Mouse (Mus musculus): ENCODE results near the gene Pla2g12a.

The Pla2g12a gene

GRCm38 (mm10) chr3:129901271-129901809, 22.9 kb downstream of the Pla2g12a start, which contains the start of gene Casp6:
Gene Casp6 (plus strand): TSS chr3:129901425.
- peak; percentile 90 for DNase-seq

DNA sequence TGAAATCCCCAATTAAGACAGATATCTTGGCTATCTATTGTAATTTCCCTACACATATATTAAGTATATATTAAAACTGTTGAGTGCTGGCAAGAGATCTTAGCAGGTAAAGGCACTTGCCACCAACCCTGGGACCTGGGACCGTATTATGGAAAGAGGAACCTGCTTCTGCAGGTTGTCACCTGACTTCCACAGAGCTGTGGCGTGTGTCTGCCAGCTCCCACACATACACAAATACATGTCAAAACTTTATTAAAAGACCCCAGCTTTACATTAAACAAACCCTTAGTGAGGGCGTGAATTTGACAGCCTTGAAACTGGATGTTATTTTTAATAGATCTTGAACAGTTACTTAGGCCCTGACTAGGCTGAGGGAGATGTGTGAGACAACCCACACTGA, 25.0 kb downstream of the Pla2g12a start:
- no peak for DNase-seq

DNA sequence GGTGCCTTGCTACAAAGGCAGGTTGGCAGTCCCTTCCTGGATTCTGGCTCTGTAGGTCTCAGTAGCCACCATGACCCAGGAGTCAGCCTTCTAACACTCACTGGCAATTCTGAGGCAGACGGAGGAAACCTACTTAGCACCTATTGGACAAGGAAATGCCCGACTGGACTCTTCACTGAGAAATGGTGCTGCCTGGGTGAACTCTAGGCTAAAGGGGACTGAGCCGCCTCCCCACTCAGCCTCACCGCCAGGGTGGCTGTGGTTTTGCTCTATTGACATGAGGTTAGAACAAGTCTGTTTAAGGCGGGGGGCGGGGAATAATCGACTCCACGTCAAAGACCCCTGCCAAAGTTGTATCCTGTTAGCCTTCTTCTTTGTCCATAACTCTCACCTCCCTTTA, 25.5 kb downstream of the Pla2g12a start:
- no peak for DNase-seq

- DNase-seq = no peak
These were observed 26.2 kb downstream of the Pla2g12a start for GRCm38 (mm10) chr3:129904381-129905132.

DNA sequence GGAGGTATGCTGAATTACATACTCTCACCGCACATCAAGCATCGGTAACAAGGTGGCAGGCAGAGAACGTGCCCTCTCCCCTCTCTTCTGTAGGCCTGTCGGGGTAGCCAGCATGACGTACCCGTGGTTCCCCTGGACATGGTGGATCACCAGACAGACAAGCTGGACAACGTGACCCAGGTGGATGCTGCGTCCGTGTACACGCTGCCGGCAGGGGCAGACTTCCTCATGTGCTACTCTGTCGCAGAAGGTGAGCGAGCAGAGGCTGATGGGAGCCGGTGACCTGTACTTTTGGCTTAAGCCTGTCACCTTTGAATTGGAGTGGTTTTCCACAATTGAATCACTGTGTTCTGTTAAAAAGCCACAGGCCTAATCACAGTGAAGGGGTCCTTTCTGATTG, 33.6 kb downstream of the Pla2g12a start:
- DNase-seq = no peak

- no peak for DNase-seq
These were observed 34.8 kb downstream of the Pla2g12a start for GRCm38 (mm10) chr3:129913241-129913640.

DNA sequence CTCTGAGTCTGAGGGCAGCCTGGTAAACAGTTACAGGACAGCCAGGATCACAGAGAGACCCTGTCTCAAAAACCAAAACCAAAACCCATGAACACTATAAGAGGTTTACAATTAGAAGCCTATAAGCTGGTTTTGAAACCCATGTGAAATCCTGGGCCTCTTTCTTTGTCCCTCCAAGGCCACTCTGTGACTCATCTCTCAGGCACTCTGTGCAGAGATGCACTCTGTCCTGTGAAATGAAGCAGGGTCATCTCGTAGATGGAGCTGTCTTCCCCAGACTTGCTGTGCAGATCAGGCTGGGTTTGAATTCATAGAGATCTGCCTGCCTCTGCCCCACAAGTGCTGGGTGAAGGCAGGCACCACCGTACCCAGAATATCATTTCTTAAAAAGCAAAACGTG, 39.0 kb downstream of the Pla2g12a start:
- no peak for DNase-seq

DNA sequence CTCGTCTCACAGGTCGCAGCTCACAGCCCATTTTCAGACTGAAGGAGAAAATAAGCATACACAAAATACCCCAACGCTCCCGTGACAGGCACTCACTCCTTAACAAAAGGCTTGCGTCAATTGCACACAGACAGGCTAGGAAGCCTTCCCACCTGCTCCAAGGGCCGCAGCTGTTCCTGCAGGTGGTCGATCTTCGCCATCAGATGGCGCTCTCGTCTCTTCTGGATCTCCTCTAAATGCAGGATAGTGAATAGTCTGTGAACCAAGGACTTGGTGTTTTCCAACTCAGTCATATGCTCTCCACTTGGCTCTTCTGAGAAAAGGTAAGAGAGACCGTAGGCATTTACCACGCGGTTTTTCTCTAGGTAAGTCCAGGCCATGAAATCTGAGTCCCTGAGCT, 40.0 kb downstream of the Pla2g12a start:
- DNase-seq = peak; percentile 72

DNA sequence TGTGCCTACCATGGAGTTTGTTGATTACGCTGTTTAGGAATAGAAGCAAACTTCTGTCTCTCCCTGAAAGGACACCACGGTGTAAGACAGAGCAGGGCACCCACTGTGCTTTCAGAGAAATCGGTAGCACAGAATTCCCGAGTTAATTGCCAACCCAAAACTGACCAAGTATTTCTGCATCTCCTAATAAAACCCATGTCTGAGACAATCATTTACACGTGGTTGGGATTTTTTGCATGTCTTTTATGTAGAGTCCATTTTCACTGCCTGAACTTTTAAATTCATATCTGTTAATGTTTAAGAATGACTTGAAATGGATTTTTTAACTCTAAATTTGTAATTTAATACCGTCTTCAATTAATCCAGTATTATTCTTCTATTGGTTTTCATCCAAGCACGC, 45.2 kb downstream of the Pla2g12a start:
- DNase-seq = no peak

GRCm38 (mm10) chr3:129925861-129926260, 47.5 kb downstream of the Pla2g12a start:
- no peak for DNase-seq

DNA sequence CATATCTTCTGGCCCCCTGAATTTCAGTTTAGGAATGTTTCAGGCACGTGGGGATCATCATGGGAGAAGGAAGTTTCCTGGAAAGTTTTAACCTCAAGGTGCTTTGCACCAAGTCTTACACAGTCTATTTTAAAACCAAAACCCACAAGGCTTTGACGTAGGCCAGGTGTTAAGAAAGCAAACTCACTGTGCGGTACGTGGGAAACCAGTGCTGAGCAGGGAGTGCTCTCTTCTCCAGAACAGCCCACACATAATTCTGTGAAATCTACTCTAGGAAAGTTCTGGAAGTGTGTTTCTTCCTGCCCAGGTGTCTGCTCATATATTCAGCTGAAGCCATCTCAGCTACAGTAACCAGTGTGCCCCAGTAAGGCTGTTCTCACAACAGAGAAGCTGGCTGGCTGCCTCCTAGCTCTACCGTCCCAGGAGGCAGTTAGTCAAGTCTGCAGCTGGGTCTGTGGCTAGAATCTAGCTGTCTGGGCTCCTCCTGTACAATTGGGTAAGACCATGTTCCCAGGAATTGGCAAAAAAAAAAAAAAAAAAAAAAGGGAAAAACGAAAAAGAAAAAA, 51.9 kb downstream of the Pla2g12a start:
- DNase-seq = no peak

GRCm38 (mm10) chr3:129932443-129932842, 54.0 kb downstream of the Pla2g12a start:
- no peak for DNase-seq

DNA sequence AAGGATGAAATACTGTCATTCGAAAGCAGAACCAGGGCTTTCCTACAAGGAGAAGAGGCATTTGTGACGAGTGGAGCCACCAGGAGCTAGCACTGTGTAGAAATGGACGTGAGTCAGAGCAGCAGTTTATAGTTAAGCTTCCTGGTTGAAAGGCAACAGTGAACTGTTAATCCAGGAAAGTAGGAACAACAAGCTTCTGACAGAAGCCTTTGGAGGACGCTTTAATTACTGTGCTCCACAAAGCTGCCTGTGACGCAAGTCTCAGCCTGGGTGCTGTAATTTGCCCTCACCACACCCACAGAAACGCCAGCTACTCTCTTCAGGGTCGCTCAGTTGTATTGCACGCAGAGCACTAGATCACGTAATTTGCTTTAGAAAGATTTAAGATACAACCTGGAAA, 58.2 kb downstream of the Pla2g12a start:
- DNase-seq = no peak

GRCm38 (mm10) chr3:129937848-129938247, 59.4 kb downstream of the Pla2g12a start:
- no peak for DNase-seq

DNA sequence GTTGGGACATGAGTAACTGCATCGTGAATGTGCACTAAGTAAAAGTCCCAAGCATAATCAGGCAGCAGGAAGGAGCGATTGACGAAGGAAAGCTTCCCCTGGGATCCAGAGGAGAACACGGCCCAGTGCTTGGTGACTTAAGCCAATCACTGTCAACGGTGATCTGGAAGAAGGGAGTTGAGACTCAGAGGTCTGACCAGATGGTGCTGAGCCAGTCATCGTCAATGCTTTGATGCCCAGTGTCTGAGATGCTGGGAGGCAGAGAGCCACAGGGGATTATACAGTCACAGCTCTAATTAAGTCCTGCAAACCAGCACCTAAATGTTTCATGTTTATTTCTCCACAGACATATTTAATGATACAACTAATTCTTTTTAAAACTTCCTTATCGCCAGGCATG, 60.7 kb downstream of the Pla2g12a start:
- DNase-seq = no peak

- no peak for DNase-seq
These were observed 62.4 kb downstream of the Pla2g12a start for GRCm38 (mm10) chr3:129940780-129941179.

- no peak for DNase-seq
These were observed 62.9 kb downstream of the Pla2g12a start for GRCm38 (mm10) chr3:129941291-129941690.

- no peak for DNase-seq
These were observed 65.4 kb downstream of the Pla2g12a start for GRCm38 (mm10) chr3:129943813-129944212.

All from kidney, adult 18-20 months (tissue).